Mouse (Mus musculus) ES-E14 (cell line): ENCODE measurements around the gene Nhlh1. TPM values are rescaled to one million over a fixed set of nuclear protein-coding genes. Genes with fewer than 3 reads are reported as not detected.

ENCODE experiments used
- DNase-seq: peaks from one replicate; pipeline ENCODE4 v3.0.0-alpha.2; 2013; ENCODE audit warnings: low read depth, low spot score
- H3K27ac ChIP-seq: 2 replicates; pipeline ENCODE4 v1.5.1; 2012; ENCODE audit warnings: low read depth, mild to moderate bottlenecking, low read length, moderate library complexity, mixed read lengths; ENCODE audit not compliant: poor library complexity, insufficient read depth, severe bottlenecking
- H3K36me3 ChIP-seq: 2 replicates; pipeline ENCODE4 v1.6.1; 2012; ENCODE audit warnings: mild to moderate bottlenecking, low read length, moderate library complexity, mixed read lengths; ENCODE audit not compliant: control insufficient read depth, poor library complexity, insufficient read depth, severe bottlenecking
- H3K4me1 ChIP-seq, 2 experiments: fragments of 150-350 bp in 1 of 2; sonication (generic) in 1 of 2; 2 replicates each; pipeline ENCODE4 v1.6.1; 2012; ENCODE audit warnings: low read length in 2 of 2, mild to moderate bottlenecking in 1 of 2, mixed read lengths in 1 of 2; ENCODE audit not compliant: control insufficient read depth in 2 of 2, insufficient read depth in 2 of 2, poor library complexity in 1 of 2
- H3K4me3 ChIP-seq, 2 experiments: fragments of 150-350 bp in 1 of 2; sonication (generic) in 1 of 2; 2 replicates each; pipeline ENCODE4 v1.5.1; 2012; ENCODE audit warnings: low read length in 2 of 2, low read depth in 1 of 2, mild to moderate bottlenecking in 1 of 2, mixed read lengths in 1 of 2; ENCODE audit not compliant: insufficient read depth in 1 of 2, poor library complexity in 1 of 2, severe bottlenecking in 1 of 2
- H3K9ac ChIP-seq: 2 replicates; pipeline ENCODE4 v1.6.1; 2012; ENCODE audit warnings: low read depth, mild to moderate bottlenecking, low read length, mixed read lengths; ENCODE audit not compliant: poor library complexity, insufficient read depth, severe bottlenecking
- H3K9me3 ChIP-seq: fragments of 150-350 bp; sonication (generic); 2 replicates; pipeline ENCODE4 v1.6.1; 2012; ENCODE audit warnings: low read depth, mild to moderate bottlenecking, low read length; ENCODE audit not compliant: control insufficient read depth, insufficient read depth
- CHD2 ChIP-seq: IDR thresholded peaks from 2 replicates; pipeline ENCODE4 v1.6.1; 2014; ENCODE audit warnings: mild to moderate bottlenecking, low read depth, low read length, inconsistent platforms
- HCFC1 ChIP-seq: IDR thresholded peaks from 2 replicates; pipeline ENCODE4 v1.6.1; 2012; ENCODE audit warnings: low read length, inconsistent platforms, borderline replicate concordance; ENCODE audit not compliant: insufficient read depth
- MAFK ChIP-seq: IDR thresholded peaks from 2 replicates; pipeline ENCODE4 v1.6.1; 2014; ENCODE audit warnings: mild to moderate bottlenecking, low read depth, low read length, inconsistent platforms; ENCODE audit not compliant: insufficient read depth
- ZC3H11A ChIP-seq: IDR thresholded peaks from 2 replicates; pipeline ENCODE4 v1.6.1; 2012; ENCODE audit warnings: low read depth, mild to moderate bottlenecking, inconsistent platforms, low read length, borderline replicate concordance
- ZNF384 ChIP-seq: IDR thresholded peaks from 2 replicates; pipeline ENCODE4 v1.6.1; 2012; ENCODE audit warnings: low read depth, low read length, inconsistent platforms
- in situ Hi-C, 2 experiments: fragments of 600-800 bp; cut with MboI; formaldehyde crosslinking; loops; one replicate each; pipeline ENCODE4 v1.15.1; 2025; ENCODE audit warnings: low sequenced_read_pairs in 2 of 2, inconsistent platforms in 1 of 2; ENCODE audit not compliant: unreplicated experiment in 2 of 2
- total RNA-seq: library from RNA; depleted of rRNA; stranded (reverse); fragments of 300-350 nt; gene quantifications from 2 replicates; pipeline ENCODE4 v1.2.3, GENCODE M21; 2012

Gene Nhlh1
- total RNA-seq, 1 experiment = not detected

DNA sequence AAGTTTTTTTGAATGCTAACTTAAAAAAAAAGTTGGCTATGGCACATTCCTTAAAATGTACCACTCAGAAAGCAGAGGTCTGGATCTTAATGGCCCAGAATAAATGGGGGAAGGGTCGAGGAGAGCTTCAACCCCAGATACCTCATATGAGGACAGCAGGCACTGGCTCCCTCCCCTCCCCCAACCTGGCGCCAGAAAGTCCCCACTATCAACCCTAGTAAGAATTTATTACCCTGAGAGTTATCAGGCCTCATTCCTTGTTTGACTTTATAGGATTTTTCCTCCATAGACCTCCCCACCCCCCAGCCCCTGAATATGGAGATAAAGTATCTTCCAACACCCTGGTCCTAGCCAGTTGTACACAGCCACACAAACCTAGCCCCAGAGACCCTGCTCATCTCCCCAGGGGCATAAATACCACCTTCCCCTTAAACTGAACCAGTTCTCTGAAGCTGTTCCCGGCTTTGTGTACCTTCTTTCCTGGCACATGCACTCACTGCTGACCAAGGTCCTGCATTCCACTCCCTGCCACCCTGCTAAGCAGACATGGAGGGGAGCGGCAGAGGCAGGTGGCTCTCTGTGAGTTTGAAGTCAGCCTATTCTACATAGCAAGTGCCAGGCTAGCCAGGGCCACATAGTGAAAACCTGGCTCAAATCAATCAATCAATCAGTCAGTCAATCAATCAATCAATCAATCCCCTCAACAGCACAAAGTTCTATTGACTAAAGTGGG, 6.1 kb upstream of the Nhlh1 start:
- Histone ChIP-seq H3K9ac (no peak overlapping the region), H3K4me1 (peaks cover 0 to 8% of the 10 kb centered on the region in 2 experiments; a peak in 2 of 4 replicates), H3K27ac (no peak overlapping the region), H3K4me3 (no peak overlapping the region), H3K36me3 (peaks cover 20% of the 10 kb centered on the region), H3K9me3 (no peaks in the 10 kb centered on the region)
- in situ Hi-C loops = no loop called here
- DNase-seq = no peak
- TF ChIP-seq CHD2 (no peak), MAFK (no peak), HCFC1 (no peak), ZC3H11A (no peak), ZNF384 (no peak)

DNA sequence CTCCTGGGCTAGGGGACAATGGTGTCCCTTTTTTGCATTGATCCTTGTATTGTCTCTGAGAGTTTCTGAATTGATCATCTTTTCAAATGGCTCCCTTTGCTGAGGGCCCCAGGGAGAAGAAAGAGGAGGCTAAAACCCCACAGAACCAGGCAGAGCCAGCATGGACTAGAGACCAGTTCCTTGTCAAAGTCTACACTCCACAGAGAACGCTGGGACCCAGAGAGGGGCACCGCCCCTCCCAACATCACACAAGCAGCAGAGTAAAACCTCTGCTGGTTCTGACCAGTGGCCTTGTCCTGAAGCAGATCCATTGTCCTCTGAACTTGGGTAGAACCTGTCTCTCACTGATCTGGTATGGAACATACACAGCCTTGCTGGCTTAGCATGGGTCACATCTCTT, 4.7 kb upstream of the Nhlh1 start:
- in situ Hi-C loops = no loop called here
- peak; percentile 68 for DNase-seq
- Histone ChIP-seq H3K9me3 (no peaks in the 10 kb centered on the region), H3K36me3 (peaks cover 10% of the 10 kb centered on the region; the same call in 1 of the 2 replicates), H3K4me1 (peaks cover 0 to 8% of the 10 kb centered on the region in 2 experiments; a peak in 2 of 4 replicates), H3K9ac (no peak overlapping the region), H3K27ac (no peak overlapping the region), H3K4me3 (no peak overlapping the region)
- no peak for TF ChIP-seq ZNF384
- TF ChIP-seq CHD2 = no peak
- TF ChIP-seq HCFC1 = no peak
- no peak for TF ChIP-seq MAFK
- TF ChIP-seq ZC3H11A = no peak

DNA sequence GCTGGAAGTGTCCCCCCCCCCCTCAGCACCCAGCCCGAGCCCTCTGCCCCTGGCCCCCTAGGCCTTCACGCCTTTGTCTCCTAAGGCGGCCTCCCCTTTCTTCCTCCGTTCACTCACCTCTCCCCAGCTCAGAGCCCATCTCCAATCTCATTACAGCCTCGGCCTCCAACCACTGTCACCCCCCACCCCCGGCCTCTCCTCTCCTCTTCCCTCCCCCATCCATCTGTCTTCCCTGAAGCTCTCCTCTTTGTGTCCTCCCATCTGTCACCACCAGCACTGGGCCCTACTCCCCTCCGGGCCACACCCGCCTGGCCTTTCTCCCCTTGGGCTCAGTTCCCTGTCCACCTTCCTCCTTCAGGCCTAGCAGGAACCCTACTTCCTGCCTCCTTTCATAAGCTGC, 3.8 kb upstream of the Nhlh1 start:
- in situ Hi-C loops = no loop called here
- DNase-seq = no peak
- Histone ChIP-seq H3K4me3 (no peak overlapping the region), H3K9me3 (no peaks in the 10 kb centered on the region), H3K36me3 (peaks cover 5% of the 10 kb centered on the region; the same call in 1 of the 2 replicates), H3K4me1 (peaks cover 0 to 8% of the 10 kb centered on the region in 2 experiments; a peak in 2 of 4 replicates), H3K9ac (no peak overlapping the region), H3K27ac (no peak overlapping the region)
- no peak for TF ChIP-seq HCFC1
- no peak for TF ChIP-seq ZNF384
- no peak for TF ChIP-seq ZC3H11A
- TF ChIP-seq MAFK = no peak
- TF ChIP-seq CHD2 = no peak

DNA sequence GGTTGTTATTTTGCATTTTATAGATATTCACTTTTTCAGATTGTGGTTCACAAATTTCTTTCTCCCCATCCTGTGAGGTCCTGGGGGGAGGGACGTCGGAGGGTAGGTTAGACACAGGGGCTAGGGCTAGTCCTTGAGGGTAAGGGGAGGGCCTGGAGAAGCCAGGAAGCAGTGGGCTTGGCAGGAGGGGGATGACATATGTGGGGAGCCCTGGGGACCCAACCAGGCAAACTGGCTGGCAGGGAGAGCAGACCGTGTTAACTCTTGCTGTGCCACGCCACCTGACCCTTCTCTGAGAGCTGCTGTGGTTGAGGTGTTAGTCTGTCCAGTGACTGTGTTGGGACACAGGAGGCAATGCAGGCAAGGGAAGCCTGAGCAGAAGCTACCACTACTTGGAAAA, 3.3 kb upstream of the Nhlh1 start:
- peaks cover 2% of the 10 kb centered on the region; the same call in 1 of the 2 replicates for H3K36me3 ChIP-seq
- H3K9ac ChIP-seq = no peak overlapping the region
- in situ Hi-C loops = no loop called here
- H3K27ac ChIP-seq = no peak overlapping the region
- TF ChIP-seq HCFC1 (no peak), MAFK (no peak), ZNF384 (no peak), CHD2 (no peak), ZC3H11A (no peak)
- no peak for DNase-seq
- peaks cover 0 to 8% of the 10 kb centered on the region in 2 experiments; a peak in 2 of 4 replicates for H3K4me1 ChIP-seq
- H3K4me3 ChIP-seq = no peak overlapping the region
- H3K9me3 ChIP-seq = no peaks in the 10 kb centered on the region
